Mouse (Mus musculus): ENCODE measurements around the gene Il9r. TPM values are rescaled to one million over a fixed set of nuclear protein-coding genes. Genes with fewer than 3 reads are reported as not detected.

Gene Il9r
- total RNA-seq, 4 experiments from 2014 or later = 0.42 to 0.71 (median 0.62) TPM; not detected in 1

GRCm38 (mm10) chr11:32157791-32158594 lies 42.1 kb downstream of the Il9r start:
- DNase-seq = no peak

DNA sequence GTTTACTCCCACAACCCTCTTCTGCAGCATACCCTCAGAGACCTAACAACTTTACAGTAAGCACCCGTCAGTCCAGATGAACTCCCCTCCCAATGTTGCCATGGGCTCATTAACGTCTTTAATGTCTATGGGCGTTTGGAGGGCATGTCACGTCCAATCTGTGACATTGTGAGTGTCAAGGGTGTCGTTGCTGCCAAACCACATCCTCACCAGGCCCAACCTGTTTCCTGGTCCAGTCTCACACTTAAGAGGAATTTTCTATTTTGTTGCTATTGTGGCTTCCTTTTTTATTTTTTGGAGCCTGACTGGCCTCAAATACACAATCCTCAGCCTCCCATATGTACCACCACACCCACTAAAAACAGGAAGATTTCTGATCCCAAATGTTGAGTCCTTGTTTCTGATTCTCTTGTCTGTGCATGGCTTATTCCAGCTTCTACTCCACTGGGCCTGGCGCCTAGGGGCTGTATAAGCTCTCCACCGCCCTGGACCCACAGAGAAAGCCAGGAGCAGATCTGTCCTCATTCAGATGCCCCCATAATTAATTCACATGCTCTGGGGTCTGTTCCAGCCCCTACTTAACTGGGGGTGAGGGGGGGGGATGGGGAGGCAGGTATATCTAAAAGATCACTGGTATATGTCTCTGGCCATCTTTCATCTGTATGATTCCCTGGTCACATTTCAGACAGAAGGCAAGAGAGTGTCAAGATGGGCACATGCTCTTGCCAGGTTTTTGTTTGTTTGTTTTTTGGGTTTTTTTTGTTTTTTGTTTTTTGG lies 43.0 kb downstream of the Il9r start:
- DNase-seq = no peak

- no peak for DNase-seq
These were observed 46.9 kb downstream of the Il9r start for GRCm38 (mm10) chr11:32153216-32153615.

DNA sequence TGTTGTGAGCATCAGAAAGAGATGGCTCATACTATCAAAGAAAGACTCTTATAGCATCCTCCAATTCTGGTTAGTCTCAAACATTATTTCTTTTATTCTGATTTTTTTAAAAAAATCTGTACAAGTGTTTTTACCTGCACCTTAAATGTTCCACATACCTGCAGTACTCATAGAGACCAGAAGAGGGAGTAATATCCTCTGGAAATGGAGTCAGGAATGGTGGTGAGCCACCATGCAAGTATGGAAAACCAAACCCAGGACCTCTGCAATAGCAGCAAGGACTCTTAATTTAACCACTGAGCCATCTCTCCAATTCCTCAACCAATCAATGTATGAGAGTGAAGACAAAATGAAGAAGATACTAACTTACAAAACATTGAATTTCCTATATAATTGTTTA lies 47.3 kb downstream of the Il9r start:
- no peak for DNase-seq

DNA sequence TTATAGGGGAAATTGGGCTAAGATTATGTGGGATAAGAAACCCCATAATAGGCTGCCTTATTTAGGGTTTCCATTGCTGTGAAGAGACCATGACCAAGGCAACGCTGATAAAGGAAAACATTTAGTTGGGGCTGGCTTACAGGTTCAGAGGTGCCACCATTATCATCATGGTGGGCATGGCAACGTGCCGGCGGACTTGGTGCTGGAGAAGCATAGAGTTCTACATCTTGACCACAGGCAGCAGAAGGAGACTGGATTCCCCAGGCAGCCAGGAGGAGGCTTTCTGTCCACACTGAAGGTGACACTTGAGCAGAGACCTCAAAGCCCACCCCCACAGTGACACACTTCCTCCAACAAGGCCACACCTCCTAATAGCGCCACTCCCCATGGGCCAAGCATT lies 48.8 kb downstream of the Il9r start:
- DNase-seq = no peak

DNA sequence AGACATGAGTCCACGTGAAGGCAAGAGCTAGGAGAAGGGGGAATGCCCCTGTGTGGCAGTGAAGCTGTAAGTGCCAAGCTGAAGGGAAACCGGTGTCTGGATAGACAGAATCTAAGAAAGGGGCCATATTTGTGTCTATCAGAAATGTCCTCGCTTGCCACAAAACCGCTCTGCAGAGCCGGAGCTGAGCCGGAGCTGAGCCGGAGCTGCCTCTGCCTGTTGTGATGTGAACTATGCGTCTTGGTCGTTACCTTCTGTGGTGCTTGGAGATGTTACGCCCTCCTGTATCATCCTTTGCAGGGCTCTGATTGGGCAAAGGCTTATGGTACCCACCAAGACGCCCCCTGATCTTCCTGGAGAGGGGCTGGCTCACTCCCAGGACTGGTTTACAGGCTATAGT lies 50.5 kb downstream of the Il9r start:
- DNase-seq = no peak

DNA sequence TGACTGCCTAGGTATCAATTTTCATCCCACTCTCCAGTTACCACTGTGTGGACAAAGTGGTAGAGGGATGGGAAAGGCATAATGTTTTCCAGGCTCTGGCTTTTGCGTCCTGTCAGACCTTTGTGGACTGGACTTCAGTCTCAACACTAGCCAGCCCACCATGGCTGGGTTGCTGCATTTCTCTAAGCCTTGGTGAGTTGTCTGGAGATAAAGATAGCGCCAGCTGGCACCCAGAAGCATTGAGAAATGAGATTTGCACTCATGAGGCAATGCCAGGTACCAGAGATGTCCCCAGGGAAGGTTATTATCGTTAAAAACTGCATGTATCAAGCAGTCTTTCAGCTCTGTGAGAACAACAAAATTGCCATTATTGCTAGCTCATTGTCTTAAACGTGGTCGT lies 57.3 kb downstream of the Il9r start:
- DNase-seq = no peak

DNA sequence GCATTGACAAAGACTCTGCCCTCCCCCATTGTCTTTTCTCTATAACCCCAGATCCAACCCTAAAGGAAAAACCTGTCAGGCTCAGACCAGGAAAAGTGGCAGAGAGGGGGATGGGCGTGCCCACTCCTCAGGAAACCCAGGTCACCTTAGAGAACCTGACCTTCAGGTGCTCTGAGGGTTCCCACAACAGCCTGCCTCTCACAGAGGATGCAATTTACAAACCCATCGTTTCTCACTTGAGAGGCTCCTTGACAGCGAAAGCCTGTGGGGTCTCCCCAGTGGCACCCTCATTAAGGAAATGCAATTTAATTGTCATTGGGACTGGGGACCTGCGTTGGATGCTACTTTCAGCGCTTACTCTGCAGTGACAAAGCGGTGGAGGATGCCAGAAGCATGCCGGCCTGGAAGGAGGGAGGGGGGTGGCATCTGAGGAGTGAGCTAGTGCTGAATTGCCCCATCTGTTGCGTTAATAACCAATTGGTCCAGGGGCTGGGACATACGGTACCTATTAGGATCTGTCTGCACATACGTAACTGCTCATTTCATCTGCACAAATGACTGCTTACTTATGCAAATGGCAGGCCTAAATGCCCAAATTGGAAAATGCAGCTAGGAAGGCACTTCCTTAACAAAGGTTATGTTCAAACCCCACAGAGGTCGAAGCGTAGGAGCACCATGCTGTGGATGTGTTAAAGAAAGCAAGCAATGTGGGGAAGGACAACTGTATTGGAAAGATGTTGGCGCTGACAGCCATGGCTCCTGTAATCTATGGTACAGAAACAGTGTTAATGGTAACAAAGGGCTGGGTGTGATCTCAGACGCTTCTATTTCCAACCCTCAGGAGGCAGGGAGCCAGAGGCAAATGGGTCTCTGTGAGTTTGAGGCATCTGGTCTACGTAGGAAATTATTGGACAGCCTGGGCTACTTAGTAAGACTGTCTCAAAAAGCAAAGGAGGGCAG lies 58.2 kb downstream of the Il9r start:
- no peak for DNase-seq

GRCm38 (mm10) chr11:32141034-32141433 lies 59.0 kb downstream of the Il9r start:
- peak; percentile 17 for DNase-seq

DNA sequence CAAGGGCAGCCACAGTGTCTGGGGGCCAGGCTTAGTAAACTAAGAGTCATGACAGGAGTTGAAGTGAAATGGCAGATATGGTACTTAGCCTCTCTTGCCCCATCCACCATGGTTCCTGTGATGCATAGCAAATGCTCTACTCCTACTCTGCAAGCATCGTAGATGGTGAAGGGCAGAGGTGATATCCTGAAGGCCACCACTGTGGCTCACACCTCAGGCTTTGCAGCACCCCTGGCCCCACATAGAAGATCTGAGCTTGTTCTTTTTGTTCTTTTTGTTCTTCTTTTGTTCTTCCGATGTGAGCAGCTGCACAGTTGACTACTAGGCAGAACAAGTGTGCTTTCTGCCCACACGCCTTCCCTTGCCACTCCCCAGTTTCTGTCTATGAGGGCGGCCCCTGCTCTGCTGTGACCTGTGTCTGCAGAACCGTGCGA lies 60.5 kb downstream of the Il9r start:
- no peak for DNase-seq

DNA sequence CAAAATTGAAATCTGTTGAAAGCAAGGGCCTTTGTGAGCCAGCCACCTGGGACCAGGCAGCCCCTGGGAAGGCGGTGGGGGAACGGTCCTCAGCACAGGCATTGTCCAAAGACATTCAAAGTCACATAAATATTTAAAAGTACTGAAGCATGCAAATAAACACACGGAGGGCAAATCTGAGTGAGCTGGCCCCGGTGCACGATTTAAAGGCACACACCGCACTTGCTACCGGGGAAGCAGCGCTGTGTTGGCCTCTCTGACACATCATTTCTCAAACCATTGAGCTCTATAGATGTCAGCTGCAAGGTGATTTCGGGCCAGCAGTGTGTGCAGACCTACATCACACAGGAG lies 61.5 kb downstream of the Il9r start:
- no peak for DNase-seq

DNA sequence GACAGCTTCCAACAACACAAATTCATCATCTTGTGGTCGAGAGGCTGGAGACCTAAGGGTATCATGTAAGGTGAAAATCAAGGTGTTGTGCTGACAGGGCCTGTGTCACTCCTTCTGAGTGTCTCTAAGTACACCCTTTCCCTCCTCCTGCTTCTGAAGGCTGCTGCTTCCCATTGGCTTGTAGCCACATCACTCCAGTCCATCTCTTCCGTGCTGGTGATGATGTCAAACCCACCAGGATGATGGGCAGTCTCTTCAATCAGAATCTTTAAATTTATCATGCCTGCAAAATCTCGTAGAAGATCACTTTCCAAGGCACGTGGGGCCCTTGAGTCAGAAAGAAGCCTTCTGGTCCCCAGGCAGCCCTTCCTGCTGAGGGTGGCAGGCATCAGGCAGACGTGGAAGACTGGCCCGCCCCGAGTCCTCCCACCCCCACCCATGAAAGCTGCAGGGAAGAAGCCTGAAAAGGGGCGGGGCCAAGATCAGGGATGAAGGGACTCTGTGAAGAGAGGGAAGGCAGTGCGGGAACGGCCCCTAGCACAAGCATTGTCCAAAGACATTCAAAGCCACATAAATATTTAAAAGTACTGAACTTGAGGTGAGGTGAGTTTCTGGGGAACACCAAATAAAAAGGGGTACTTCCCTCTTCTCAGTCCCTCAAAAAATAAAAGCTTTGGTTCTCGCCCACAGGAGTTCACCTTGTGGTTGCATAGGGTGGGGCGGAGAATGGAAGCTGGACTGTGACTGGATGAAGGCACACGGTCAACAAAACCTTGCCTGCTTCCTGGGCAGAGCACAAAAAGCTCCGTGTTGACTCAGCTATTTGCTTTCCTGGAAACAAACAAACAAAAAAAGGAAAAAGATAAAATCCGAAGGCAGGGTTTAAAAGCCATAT lies 62.1 kb downstream of the Il9r start:
- no peak for DNase-seq

Other genes starting within 250 kb of the Il9r start
- gene 4930524B15Rik, start 234.7 kb downstream of the Il9r start, total RNA-seq (2022) = not detected
- 10 to 100 TPM; 37.1 to 76.7 (median 48.5) TPM for gene Nsg2, start 199.8 kb downstream of the Il9r start, total RNA-seq (2022)
- gene Snrnp25, start 5.1 kb upstream of the Il9r start, total RNA-seq (2022) = 10 to 100 TPM; 12.7 to 21.5 (median 18.0) TPM
- 10 to 100 TPM; 24.5 to 40.0 (median 33.1) TPM for gene Rhbdf1, start 22.0 kb upstream of the Il9r start, total RNA-seq (2022)
- gene Mpg, start 26.2 kb upstream of the Il9r start, total RNA-seq (2022) = 10 to 100 TPM; 18.2 to 41.0 (median 33.3) TPM
- 100 to 1,000 TPM in 2 of 4 experiments, 10 to 100 TPM in 2; 72.8 to 122 (median 105) TPM for gene Nprl3, start 67.4 kb upstream of the Il9r start, total RNA-seq (2022)
- gene Hba-x, start 76.1 kb upstream of the Il9r start, total RNA-seq (2022) = not detected
- gene Hba-a1, start 83.2 kb upstream of the Il9r start, total RNA-seq (2022) = 1,000 to 10,000 TPM in 1 of 4 experiments, 100 to 1,000 TPM in 3; 803 to 2,295 (median 899) TPM
- not detected for gene Hbq1b, start 86.7 kb upstream of the Il9r start, total RNA-seq (2022)
- 1,000 to 10,000 TPM in 1 of 4 experiments, 100 to 1,000 TPM in 3; 528 to 1,532 (median 627) TPM for gene Hba-a2, start 96.2 kb upstream of the Il9r start, total RNA-seq (2022)
- under 1 TPM in 1 of 4 experiments, not detected in 3; 0.54 TPM for gene Hbq1a, start 99.8 kb upstream of the Il9r start, total RNA-seq (2022)
- gene Sh3pxd2b, start 147.5 kb upstream of the Il9r start, total RNA-seq (2022) = 10 to 100 TPM in 2 of 4 experiments, 1 to 10 TPM in 2; 5.6 to 10.8 (median 8.8) TPM